Mouse (Mus musculus): ENCODE measurements around the gene B4galnt2. TPM values are rescaled to one million over a fixed set of nuclear protein-coding genes. Genes with fewer than 3 reads are reported as not detected.

Gene B4galnt2
- total and polyA plus RNA-seq, 2 experiments from 2014 or later: not detected

- DNase-seq (no peak), ATAC-seq (no peak)
- WGBS: 93% methylated on average over 8 of the region's 8 CpGs
- TF ChIP-seq CTCF (IDR thresholded peaks at IDR 0.05; ENCODE audit: low read depth): no peak
- H3K27me3 ChIP-seq (ENCODE audit: insufficient read depth, low read length): peaks cover 4% of the 10 kb centered on the region; the same call in 1 of the 2 replicates
- H3K9me3 ChIP-seq (ENCODE audit: low read length): no peaks in the 10 kb centered on the region
- H3K4me2 ChIP-seq (ENCODE audit: low read depth): no peak overlapping the region
- H3K9ac ChIP-seq: no peak overlapping the region
- no peaks in the 10 kb centered on the region for H3K36me3 ChIP-seq (ENCODE audit: insufficient read depth)
- no peak overlapping the region for H3K4me3 ChIP-seq (ENCODE audit: low read depth, low read length)
- H3K27ac ChIP-seq (ENCODE audit: low read depth, low read length): no peak overlapping the region
- H3K4me1 ChIP-seq (ENCODE audit: insufficient read depth): no peaks in the 10 kb centered on the region
Measured at GRCm38 (mm10) chr11:95819138-95819537, 95.6 kb downstream of the B4galnt2 start.

Small RNA genes lying within 50 kb of the gene (microRNA-seq; reads per million reads assigned to microRNA genes)
- gene Mir3063: 0 to 0.37 reads per million in 2 experiments

Other genes starting within 250 kb of the B4galnt2 start
- 130 and 149 TPM in 2 replicates for gene Phb, start 247.9 kb downstream of the B4galnt2 start, total RNA-seq (2014; rRNA removed)
- gene Phb, start 247.9 kb downstream of the B4galnt2 start, polyA plus RNA-seq (2015; fragmentation: Nextera tagmentation; extraction: Ambion mirVana): 192 and 197 TPM in 2 replicates
- gene Zfp652, start 202.2 kb downstream of the B4galnt2 start, total RNA-seq (2014; rRNA removed): 22.3 and 29.4 TPM in 2 replicates
- 11.5 and 16.5 TPM in 2 replicates for gene Zfp652, start 202.2 kb downstream of the B4galnt2 start, polyA plus RNA-seq (2015; fragmentation: Nextera tagmentation; extraction: Ambion mirVana)
- gene B130006D01Rik, start 191.3 kb downstream of the B4galnt2 start, total RNA-seq (2014; rRNA removed): 1.9 and 2.5 TPM in 2 replicates
- gene B130006D01Rik, start 191.3 kb downstream of the B4galnt2 start, polyA plus RNA-seq (2015; fragmentation: Nextera tagmentation; extraction: Ambion mirVana): 0.10 and 0.47 TPM in 2 replicates
- gene Phospho1, start 90.4 kb downstream of the B4galnt2 start, total RNA-seq (2014; rRNA removed): 0.90 and 2.7 TPM in 2 replicates
- gene Phospho1, start 90.4 kb downstream of the B4galnt2 start, polyA plus RNA-seq (2015; fragmentation: Nextera tagmentation; extraction: Ambion mirVana): not detected in 2 replicates
- 1.0 and 1.6 TPM in 2 replicates for gene Gngt2, start 77.7 kb downstream of the B4galnt2 start, total RNA-seq (2014; rRNA removed)
- gene Gngt2, start 77.7 kb downstream of the B4galnt2 start, polyA plus RNA-seq (2015; fragmentation: Nextera tagmentation; extraction: Ambion mirVana): 1.9 and 2.9 TPM in 2 replicates
- 0.19 and 0.62 TPM in 2 replicates for gene Abi3, start 72.4 kb downstream of the B4galnt2 start, total RNA-seq (2014; rRNA removed)
- gene Abi3, start 72.4 kb downstream of the B4galnt2 start, polyA plus RNA-seq (2015; fragmentation: Nextera tagmentation; extraction: Ambion mirVana): 1.4 and 1.5 TPM in 2 replicates
- 3.0 and 3.3 TPM in 2 replicates for gene Igf2bp1, start 91.0 kb upstream of the B4galnt2 start, total RNA-seq (2014; rRNA removed)
- gene Igf2bp1, start 91.0 kb upstream of the B4galnt2 start, polyA plus RNA-seq (2015; fragmentation: Nextera tagmentation; extraction: Ambion mirVana): 1.8 and 2.5 TPM in 2 replicates
- gene Gip, start 109.7 kb upstream of the B4galnt2 start, total RNA-seq (2014; rRNA removed): not detected in 2 replicates
- not detected in 2 replicates for gene Gip, start 109.7 kb upstream of the B4galnt2 start, polyA plus RNA-seq (2015; fragmentation: Nextera tagmentation; extraction: Ambion mirVana)
- gene Snf8, start 120.0 kb upstream of the B4galnt2 start, total RNA-seq (2014; rRNA removed): 36.5 and 36.7 TPM in 2 replicates
- gene Snf8, start 120.0 kb upstream of the B4galnt2 start, polyA plus RNA-seq (2015; fragmentation: Nextera tagmentation; extraction: Ambion mirVana): 112 and 120 TPM in 2 replicates
- gene Ube2z, start 150.5 kb upstream of the B4galnt2 start, total RNA-seq (2014; rRNA removed): 54.9 and 56.2 TPM in 2 replicates
- gene Ube2z, start 150.5 kb upstream of the B4galnt2 start, polyA plus RNA-seq (2015; fragmentation: Nextera tagmentation; extraction: Ambion mirVana): 29.4 and 35.4 TPM in 2 replicates
- gene Atp5g1, start 160.8 kb upstream of the B4galnt2 start, total RNA-seq (2014; rRNA removed): 348 and 355 TPM in 2 replicates
- 925 and 1,026 TPM in 2 replicates for gene Atp5g1, start 160.8 kb upstream of the B4galnt2 start, polyA plus RNA-seq (2015; fragmentation: Nextera tagmentation; extraction: Ambion mirVana)
- gene Calcoco2, start 197.1 kb upstream of the B4galnt2 start, total RNA-seq (2014; rRNA removed): not detected in 2 replicates
- 0.10 TPM in 1 of 2 replicates, not detected in the other for gene Calcoco2, start 197.1 kb upstream of the B4galnt2 start, polyA plus RNA-seq (2015; fragmentation: Nextera tagmentation; extraction: Ambion mirVana)
- gene Ttll6, start 218.9 kb upstream of the B4galnt2 start, total RNA-seq (2014; rRNA removed): 0.43 and 0.54 TPM in 2 replicates
- 0.19 and 0.31 TPM in 2 replicates for gene Ttll6, start 218.9 kb upstream of the B4galnt2 start, polyA plus RNA-seq (2015; fragmentation: Nextera tagmentation; extraction: Ambion mirVana)